Mouse (Mus musculus): Measurements from ENCODE around the gene Ctnnbl1.

The Ctnnbl1 gene

GRCm38 (mm10) chr2:157793851-157794332 is 56.7 kb downstream of the Ctnnbl1 start:
- DNase-seq (ENCODE audit: extremely low read depth, low read depth), result peak; percentile 46

- no peak for DNase-seq (ENCODE audit: extremely low read depth, low read depth)
Observed at GRCm38 (mm10) chr2:157795627-157796423, 58.6 kb downstream of the Ctnnbl1 start.

- no peak for DNase-seq (ENCODE audit: extremely low read depth, low read depth)
Observed at GRCm38 (mm10) chr2:157799533-157799932, 62.3 kb downstream of the Ctnnbl1 start.

GRCm38 (mm10) chr2:157800288-157800687 is 63.1 kb downstream of the Ctnnbl1 start:
- DNase-seq (ENCODE audit: extremely low read depth, low read depth), result no peak

GRCm38 (mm10) chr2:157800746-157801501 is 63.7 kb downstream of the Ctnnbl1 start:
- no peak for DNase-seq (ENCODE audit: extremely low read depth, low read depth)

- no peak for DNase-seq (ENCODE audit: extremely low read depth, low read depth)
Observed at GRCm38 (mm10) chr2:157801505-157802357, 64.5 kb downstream of the Ctnnbl1 start.

- no peak for DNase-seq (ENCODE audit: extremely low read depth, low read depth)
Observed at GRCm38 (mm10) chr2:157802666-157803065, 65.5 kb downstream of the Ctnnbl1 start.

- no peak for DNase-seq (ENCODE audit: extremely low read depth, low read depth)
Observed at GRCm38 (mm10) chr2:157804388-157804787, 67.2 kb downstream of the Ctnnbl1 start.

- no peak for DNase-seq (ENCODE audit: extremely low read depth, low read depth)
Observed at GRCm38 (mm10) chr2:157805091-157805490, 67.9 kb downstream of the Ctnnbl1 start.

GRCm38 (mm10) chr2:157807076-157807475 is 69.9 kb downstream of the Ctnnbl1 start:
- no peak for DNase-seq (ENCODE audit: extremely low read depth, low read depth)

GRCm38 (mm10) chr2:157807621-157808367 is 70.6 kb downstream of the Ctnnbl1 start:
- DNase-seq (ENCODE audit: extremely low read depth, low read depth), result no peak

GRCm38 (mm10) chr2:157808368-157808923 is 71.2 kb downstream of the Ctnnbl1 start:
- no peak for DNase-seq (ENCODE audit: extremely low read depth, low read depth)

GRCm38 (mm10) chr2:157809341-157809740 is 72.1 kb downstream of the Ctnnbl1 start:
- DNase-seq (ENCODE audit: extremely low read depth, low read depth), result no peak

- DNase-seq (ENCODE audit: extremely low read depth, low read depth), result no peak
Observed at GRCm38 (mm10) chr2:157810749-157811148, 73.5 kb downstream of the Ctnnbl1 start.

- DNase-seq (ENCODE audit: extremely low read depth, low read depth), result no peak
Observed at GRCm38 (mm10) chr2:157813121-157813520, 75.9 kb downstream of the Ctnnbl1 start.

- no peak for DNase-seq (ENCODE audit: extremely low read depth, low read depth)
Observed at GRCm38 (mm10) chr2:157814116-157814964, 77.1 kb downstream of the Ctnnbl1 start.

- no peak for DNase-seq (ENCODE audit: extremely low read depth, low read depth)
Observed at GRCm38 (mm10) chr2:157814965-157815283, 77.7 kb downstream of the Ctnnbl1 start.

- no peak for DNase-seq (ENCODE audit: extremely low read depth, low read depth)
Observed at GRCm38 (mm10) chr2:157817672-157818071, 80.5 kb downstream of the Ctnnbl1 start.

- DNase-seq (ENCODE audit: extremely low read depth, low read depth), result no peak
Observed at GRCm38 (mm10) chr2:157818576-157819320, 81.5 kb downstream of the Ctnnbl1 start.
